Mouse (Mus musculus): Measurements from ENCODE around the gene Slc29a1.

Gene Slc29a1

GRCm38 (mm10) chr17:45548541-45549512 lies 50.6 kb downstream of the Slc29a1 start:
- DNase-seq = peak; percentile 71

GRCm38 (mm10) chr17:45547461-45548190 lies 51.8 kb downstream of the Slc29a1 start:
- no peak for DNase-seq

GRCm38 (mm10) chr17:45546941-45547340 lies 52.5 kb downstream of the Slc29a1 start:
- no peak for DNase-seq

GRCm38 (mm10) chr17:45545278-45545961 lies 54.0 kb downstream of the Slc29a1 start:
- no peak for DNase-seq

GRCm38 (mm10) chr17:45544873-45545277 lies 54.5 kb downstream of the Slc29a1 start:
- no peak for DNase-seq

GRCm38 (mm10) chr17:45544001-45544872 lies 55.2 kb downstream of the Slc29a1 start:
- no peak for DNase-seq

GRCm38 (mm10) chr17:45543115-45543514 lies 56.3 kb downstream of the Slc29a1 start:
- DNase-seq = no peak

GRCm38 (mm10) chr17:45542705-45543104 lies 56.7 kb downstream of the Slc29a1 start:
- no peak for DNase-seq

- DNase-seq = no peak
These were observed 57.3 kb downstream of the Slc29a1 start for GRCm38 (mm10) chr17:45542129-45542528.

- no peak for DNase-seq
These were observed 59.7 kb downstream of the Slc29a1 start for GRCm38 (mm10) chr17:45539664-45540063.

GRCm38 (mm10) chr17:45538394-45538793 lies 61.0 kb downstream of the Slc29a1 start:
- DNase-seq = no peak

GRCm38 (mm10) chr17:45536264-45536663 lies 63.1 kb downstream of the Slc29a1 start:
- no peak for DNase-seq
